Mouse (Mus musculus): ENCODE measurements around the gene Adamts17.
A peak's percentile ranks its signal among the peaks of the same experiment; 100 is the strongest.

Gene Adamts17

DNA sequence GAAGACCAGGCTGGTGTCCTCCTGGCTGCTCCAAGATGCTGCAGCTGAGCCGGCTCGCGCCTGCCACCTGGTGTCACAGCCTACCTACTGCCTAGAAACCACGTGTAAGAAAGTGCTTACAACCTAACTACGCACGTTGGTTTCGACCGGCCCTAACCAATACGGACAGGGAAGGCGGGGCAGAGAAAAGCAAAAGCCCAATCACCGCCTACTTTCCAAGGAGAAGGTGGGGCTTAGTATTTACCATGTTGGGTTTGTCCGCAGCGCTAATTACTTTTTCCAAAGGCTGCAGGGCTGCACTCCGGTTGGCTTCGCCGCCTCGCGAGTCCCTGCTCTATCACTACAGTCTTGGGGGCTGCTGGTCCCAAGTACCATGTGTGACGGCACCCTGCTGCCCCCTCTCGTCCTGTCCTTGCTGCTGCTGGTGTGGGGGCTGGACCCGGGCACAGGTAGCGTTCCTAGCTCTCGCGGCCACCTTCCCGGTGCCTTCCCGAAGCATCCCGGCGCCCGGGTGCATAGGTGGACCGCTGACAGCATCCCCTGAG is at the start of gene Adamts17:
Adamts17 (plus strand) TSS at position 273 of the 545 bp plus-strand sequence.
- peak; percentile 80 for DNase-seq (ENCODE audit: low read depth, low spot score)

DNA sequence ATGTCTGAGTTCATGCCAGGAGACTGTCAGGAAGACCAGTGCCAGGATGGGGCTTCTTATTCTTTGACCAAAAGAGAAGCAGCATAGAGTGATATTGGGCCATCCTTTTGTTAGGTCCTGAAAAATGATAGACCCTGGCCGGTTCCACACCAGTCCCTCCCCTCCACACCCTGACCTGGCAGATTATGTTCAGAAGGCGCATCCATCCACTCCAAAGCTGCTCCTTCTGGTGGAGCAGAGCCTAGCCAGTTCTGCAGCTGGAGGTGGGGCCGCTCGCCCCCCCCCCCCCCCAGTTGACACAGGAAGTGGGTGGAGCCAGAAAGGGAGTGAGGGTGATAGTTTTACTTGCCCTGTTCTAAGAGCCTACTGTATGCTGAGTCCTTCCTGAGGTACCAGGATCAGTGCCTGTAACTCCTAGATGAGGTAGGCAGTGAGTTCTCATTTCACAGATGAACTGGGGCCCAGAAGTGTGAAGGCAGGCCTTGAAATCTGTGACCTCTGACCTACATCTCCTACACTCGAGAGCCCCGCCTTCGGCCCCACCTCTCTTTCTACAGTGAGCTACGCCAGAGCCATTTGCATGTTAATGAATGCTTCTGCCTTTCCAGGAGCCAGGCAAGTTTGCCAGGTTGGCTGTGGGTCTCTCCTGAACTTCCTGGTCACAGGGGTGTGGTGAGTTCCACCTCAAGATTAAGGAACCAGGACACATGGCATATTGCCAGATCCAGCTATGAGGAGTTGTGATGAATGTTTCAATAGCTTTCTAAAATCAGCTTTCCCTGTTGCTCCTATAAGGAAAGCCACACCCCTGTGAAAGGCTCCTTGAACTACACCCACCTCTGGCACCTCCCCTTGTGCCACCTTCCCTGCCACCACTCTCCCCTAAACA is 49.4 kb upstream of the Adamts17 start:
- peak; percentile 56 for DNase-seq (ENCODE audit: low read depth, low spot score)

DNA sequence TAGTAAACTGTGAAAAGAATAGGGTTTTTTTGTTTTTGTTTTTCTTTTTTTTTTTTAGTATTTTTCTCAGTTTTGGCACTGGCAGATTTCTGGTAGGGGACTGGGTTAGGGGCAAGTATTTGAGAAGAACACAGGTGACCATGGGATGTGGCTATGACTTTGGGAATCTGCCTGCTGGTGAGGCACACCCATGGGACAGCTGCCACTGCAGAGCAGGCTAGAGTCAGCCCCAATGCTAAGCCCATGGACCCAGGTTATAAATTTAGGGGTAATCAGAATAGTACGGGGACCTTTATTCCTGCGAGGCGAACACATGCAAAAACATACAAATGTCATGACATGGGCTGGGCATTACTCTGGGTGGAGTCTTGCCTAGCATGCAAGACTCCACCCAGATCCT is 48.5 kb upstream of the Adamts17 start:
- DNase-seq (ENCODE audit: low read depth, low spot score), result no peak

DNA sequence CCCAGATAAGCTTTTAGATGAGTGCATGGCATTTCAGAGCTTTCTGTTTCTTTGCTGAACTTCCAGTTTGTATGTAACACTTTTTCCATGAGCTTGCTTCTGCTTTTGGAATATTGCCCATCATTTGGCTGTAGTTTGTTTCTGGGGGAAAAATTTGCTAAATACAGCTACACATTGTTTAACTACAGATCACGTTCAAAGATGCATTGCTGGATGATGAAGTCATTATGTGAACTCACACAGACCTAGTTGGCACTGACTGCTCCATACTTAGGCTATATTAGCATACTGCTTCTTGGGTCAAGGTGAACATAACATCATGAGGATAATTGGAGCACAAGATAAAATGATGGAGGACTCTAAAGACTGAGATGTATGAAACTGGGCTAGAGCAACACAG is 42.6 kb upstream of the Adamts17 start:
- no peak for DNase-seq (ENCODE audit: low read depth, low spot score)

DNA sequence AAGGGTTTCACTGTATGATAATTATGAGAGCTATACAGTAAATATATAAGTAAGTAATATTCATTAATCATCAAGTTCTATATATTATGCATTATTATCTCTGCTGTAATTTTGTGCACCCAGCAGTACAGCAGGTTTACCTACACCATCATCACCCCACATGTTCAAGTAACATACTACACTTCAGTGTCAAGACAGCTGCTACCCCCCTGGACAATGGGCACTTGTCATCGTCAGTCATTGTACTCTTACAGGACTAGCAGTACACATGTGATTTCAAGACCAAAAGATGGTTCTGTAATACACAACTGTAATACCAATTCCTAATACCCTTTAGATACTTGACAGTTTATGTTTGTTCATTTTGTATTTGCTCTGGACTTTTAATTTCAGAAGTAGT is 42.2 kb upstream of the Adamts17 start:
- DNase-seq (ENCODE audit: low read depth, low spot score), result no peak

DNA sequence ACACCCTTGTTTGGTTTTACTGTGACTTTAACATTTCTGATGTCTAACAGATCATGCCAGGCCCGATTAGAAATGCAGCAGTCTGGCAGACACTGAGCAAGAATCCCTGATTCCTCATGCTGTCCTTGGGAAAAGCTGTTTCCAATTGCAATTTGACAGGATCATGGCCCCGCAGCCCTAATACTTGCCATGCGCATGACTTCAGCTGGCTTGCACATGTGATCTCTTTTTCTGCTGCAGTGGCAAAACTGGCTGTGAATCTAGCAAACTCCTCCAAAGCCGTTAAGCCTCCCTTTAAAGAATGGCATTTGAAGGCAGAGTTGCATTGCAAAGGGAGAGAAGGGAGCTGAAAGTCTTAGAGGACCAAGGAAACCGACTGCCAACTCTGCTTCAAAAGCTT is 40.7 kb upstream of the Adamts17 start:
- DNase-seq (ENCODE audit: low read depth, low spot score), result no peak

DNA sequence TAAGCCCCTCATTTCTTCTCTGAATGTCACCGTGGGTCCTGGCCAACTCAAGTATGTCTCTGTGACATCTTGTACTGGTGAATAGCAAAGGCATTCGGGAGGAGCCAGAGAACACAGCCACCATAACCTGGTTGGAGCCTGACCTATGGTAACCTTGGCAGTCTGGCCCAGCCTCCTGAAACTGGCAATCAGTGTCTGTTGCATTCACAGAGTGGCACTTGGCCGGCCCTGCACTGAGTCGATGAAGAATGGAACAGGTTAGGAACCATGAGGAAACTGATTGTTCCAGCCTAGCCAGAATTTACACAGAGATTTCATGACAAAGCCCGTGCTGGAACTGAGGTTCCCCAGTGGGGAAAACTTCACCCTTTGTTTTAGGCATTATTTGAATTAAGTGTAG is 38.8 kb upstream of the Adamts17 start:
- no peak for DNase-seq (ENCODE audit: low read depth, low spot score)

DNA sequence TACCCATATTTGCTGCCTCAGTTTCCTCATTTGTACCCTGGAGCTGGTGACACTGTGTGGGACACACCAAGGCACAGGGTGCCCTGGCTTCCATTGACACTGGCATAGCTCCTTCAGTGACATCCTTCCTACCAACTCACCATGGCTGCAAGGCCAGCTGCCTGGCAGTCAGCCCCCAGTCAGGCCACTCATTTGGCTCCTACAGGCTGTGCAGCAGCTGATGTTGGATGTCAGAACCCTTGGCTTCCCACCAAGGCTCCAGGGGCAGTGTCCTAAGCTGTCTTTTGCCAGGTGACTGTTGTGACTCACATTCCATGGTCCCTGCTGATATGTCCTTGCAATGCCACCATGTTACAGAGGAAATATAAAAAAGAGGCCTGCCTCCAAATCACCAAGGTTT is 37.8 kb upstream of the Adamts17 start:
- DNase-seq (ENCODE audit: low read depth, low spot score), result no peak

DNA sequence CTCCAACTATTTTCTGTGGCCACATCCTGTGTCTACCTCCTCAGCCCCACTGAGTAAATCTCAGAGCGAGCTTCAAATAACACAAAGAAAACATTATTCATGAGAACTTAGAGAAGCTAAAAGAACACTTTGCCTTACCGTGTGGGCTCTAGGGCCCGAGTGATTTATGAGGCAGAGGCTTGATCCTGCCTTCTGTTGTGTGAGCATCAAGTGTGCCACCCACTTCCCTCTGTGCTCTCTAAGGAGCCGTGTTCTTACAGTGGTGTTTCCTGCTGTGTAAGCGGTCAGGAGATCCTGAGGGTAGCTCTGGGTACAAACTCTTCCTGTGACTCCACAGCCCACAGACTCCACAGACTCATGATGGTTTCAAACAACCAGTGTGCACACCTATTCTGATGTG is 35.7 kb upstream of the Adamts17 start:
- DNase-seq (ENCODE audit: low read depth, low spot score), result no peak

DNA sequence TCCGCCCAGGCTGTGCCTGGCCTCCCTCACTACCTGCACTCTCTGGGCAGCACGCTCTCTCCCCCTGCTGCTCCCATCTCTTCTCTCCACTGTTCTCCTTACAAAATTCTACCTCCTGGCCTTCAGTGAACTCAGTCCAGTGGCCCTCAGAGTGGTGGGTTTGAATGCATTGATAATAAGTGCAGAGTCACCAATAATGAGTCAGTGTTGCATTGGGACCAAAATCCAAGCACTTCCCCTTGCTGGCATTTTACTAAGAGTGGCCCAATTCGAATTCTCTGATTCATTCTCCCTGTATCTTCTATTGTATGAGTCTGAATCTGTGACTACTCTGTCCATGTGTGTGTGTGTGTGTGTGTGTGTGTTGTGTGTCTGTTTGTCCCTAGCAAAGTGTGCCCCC is 32.7 kb upstream of the Adamts17 start:
- no peak for DNase-seq (ENCODE audit: low read depth, low spot score)

DNA sequence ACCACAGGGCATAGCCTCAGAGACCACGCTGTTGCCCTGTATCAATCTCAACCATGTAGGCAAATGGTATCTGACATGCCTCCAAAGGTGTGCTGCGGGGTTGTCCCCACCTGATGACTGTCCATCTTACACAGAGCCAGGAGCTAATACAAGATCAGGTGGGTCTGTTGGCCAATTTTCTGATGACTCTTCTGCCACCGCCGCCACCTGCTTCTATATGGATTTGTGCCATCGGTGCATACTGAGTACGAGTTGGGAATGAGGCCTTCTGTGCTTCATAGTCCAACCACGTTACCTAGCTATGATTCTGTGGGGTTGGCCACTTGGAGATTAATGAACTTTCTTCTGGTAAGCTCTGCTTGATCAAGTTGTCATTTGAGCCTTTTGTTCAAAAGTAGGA is 29.1 kb upstream of the Adamts17 start:
- no peak for DNase-seq (ENCODE audit: low read depth, low spot score)

DNA sequence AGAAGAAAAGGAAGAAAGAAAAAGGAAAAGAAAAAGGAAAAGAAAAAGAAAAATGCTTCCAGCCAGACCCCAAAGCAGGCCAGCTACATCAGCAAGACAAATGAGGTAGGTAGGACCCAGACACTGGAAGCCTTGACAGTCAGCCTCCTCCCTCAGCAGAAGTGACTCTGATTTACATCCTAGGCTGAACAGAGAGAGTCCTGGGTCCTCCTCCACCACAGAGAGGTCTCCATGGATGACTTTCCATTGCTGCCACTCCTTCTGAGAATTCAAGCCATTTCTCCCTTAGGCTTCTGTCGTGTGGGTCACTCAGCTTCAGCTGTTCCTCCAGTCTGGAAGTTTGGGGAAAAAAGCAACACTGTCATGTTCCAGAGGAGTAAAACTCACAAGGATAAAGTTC is 28.2 kb upstream of the Adamts17 start:
- no peak for DNase-seq (ENCODE audit: low read depth, low spot score)

DNA sequence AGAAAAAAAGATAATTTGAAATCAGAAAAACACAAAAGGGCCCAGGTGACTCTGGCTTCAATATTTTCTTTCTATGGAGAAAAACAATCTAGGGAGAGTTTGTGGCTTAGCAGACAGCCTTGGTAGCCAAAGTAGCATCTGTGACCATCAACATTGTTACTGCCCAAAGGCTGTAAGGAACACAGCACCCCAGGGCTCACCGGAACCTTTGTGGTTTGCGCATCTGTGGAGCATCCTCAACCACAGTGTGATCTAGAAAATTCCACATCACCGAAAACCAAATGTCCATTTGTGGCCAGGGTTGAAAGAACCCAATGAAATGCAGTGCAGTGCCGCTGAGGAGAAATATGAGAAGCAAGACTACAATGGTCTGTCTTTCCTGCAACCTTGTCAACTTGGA is 27.2 kb upstream of the Adamts17 start:
- DNase-seq (ENCODE audit: low read depth, low spot score), result no peak

DNA sequence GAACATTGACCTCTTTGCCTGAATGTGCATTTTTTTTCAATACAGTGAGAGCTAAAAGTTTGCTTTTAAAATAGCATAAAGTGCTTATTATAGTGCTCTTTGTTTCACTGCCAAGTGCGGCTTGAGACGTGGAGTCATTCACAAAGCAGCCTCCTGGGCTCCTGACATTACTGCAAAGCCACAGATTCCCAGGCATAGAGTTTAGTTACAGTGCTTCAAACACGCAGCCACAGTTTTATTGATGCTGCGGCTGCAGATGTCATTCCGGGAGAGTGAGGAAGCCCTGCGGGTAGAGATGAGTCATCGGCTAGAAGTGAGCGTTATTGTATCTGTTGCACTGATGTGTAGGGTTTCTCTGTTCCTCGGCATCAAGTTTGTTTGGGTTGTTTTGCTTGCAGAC is 26.8 kb upstream of the Adamts17 start:
- no peak for DNase-seq (ENCODE audit: low read depth, low spot score)

DNA sequence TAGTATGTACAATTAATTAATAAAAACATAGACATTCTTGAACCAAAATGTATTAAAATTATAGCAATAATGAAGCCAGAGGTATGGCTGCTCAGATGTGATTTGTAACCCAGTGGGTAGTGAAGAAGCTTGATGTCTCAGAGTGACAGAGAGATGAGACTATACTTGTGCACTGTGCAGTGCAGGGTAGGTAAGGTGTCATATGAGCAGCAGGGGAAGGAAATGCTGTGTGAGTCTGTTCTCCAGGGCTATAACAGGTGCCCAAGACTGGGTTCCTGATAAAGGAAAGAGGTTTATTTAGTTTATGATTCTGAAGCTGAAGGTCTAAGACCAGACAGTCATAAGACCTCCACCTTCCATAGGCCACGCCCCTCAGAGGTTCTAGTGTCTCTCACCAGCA is 26.4 kb upstream of the Adamts17 start:
- DNase-seq (ENCODE audit: low read depth, low spot score), result no peak

DNA sequence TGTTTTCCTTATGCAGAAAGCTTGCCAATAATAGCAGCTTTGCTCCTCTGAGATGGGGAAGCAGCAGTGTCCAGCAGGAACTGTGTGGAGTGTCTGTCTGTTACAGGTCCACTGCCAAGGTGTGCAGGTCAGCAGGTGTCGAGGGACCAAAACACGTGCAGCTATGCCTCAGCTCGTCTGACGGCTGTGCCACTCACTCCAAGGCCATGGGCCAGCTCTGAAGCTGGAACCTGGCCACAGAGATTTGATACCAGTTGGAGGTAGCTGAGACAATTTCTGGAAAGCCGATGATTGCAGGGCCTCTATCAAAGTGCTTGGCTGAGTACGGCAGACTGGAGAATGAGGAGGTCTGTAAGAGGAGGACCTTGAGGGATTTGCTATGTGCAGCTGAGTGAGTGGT is 24.0 kb upstream of the Adamts17 start:
- DNase-seq (ENCODE audit: low read depth, low spot score), result no peak

DNA sequence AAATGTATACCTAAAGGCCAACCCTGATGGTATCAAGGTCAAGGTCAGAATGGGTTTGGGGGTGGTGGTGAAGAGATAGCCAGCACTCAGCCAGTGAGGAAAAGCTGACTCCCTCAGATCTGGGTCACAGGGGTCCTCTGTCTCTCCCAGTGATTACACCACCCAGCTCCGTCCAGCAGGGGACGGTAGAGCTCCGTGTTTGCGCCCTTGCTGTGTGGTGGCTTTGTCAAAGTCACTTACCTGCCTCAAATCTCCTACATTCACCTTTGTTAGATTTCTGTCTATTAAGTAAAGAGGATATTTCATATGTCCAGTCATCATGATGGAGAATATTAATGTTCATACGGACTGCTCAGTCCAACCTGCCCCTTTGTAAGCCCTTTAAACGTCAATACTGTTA is 19.5 kb upstream of the Adamts17 start:
- no peak for DNase-seq (ENCODE audit: low read depth, low spot score)

DNA sequence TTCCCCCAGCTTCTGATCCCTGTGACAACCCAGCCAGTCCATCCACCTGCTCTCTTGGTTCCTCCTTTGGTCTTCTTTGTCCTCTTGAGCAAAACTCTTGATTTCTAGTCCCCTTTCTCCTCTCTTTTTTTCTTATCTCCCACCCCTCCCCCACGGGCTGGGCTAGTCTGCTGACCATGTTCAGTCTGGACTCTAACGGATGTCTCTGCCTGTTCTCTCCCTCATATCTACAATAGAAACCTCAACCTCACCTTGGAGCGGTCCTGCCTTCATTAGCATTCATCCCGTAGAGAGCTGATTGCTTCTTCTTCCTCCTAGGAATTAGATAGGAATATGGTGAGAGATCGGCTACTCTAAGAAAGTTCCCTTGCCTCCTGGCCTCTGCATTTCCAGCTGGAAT is 8.7 kb upstream of the Adamts17 start:
- no peak for DNase-seq (ENCODE audit: low read depth, low spot score)

DNA sequence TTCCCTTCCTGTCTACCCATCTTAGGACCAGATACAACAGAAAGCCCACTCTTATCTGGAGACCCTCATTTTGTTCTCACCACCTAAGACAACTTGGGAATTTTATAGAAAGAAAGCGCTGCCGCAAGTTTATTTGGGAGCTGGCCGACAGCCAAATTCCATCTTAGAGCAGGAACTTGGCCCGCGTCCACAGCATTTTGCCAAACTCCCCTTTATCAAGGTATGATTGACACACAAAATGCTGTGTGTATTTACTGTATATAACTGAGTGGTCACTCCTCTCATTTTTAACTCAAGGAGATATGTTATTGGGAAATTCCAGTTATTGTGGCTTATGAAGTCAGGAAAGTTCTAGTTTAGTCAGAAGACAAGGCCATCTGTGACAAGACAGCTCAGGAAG is 8.2 kb upstream of the Adamts17 start:
- no peak for DNase-seq (ENCODE audit: low read depth, low spot score)

DNA sequence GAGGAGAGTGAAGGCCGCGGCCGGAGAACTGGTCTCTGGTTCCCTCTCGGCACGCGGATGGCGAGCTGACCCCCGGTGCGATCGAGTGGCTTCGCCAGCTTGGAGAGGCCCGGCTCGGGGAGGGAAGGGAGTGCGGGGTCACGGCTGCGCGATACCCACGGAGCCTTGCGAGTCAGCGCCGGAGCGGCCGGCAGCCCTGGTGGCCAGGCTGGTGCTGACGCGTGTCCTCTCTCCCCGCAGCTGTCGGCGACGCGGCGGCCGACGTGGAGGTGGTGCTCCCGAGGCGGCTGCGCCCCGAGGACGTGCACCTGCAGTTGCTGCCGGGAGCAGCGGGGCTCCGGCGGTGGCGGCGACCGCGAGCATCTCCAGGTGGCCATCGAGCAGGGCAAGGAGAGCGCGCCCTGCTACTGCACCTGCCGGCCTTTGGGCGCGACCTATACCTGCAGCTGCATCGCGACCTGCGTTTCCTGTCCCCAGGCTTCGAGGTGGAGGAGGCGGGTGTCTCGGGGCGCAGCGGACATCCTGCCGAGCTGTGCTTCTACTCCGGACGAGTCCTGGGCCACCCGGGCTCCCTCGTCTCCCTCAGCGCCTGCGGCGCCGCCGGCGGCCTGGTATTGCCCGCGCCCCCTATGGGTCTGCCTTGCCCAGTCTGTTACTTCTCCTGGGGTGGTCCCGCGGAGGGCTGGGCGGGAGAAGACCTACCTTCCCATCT is 629 bp downstream of the Adamts17 start:
- peak; percentile 18 for DNase-seq (ENCODE audit: low read depth, low spot score)

DNA sequence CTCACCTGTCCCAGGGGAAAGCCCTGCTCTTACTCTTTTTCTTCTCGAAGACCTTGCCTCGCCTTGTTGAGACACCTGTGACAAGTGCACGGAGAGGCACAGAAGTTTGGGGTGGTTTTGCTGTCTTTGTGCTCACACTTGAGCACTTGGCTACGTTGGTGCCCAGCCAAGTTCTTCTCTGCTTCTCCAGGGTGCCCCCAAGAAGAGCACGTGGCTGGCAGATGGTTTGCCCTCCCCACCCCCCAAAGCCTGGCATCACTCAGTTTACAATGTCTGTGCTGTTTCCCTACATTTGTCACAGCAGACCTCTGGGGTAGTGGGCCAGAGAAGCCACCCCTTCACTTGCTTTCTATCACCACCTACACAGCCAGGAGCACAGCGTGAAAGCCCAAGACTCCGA is 1.6 kb downstream of the Adamts17 start:
- DNase-seq (ENCODE audit: low read depth, low spot score), result no peak

DNA sequence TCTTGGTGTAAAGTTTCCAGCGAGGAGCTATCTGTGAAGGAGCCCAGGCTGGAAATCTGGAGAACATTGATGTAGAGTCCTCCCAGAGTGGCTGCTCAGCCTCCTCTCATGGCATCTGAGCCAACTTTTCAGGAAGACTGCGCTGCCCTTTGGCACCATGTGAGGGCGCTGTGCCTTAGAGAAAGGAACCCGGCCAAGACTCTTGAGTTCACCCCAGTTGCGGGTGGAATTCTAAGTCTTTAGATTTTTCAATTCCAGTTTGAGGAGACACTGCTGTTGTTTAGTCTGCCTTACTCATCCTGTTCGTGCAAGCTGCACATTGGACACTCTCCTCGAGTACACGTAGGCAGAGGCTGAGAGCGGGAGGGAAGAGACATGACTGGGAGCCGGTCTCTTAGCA is 2.5 kb downstream of the Adamts17 start:
- peak; percentile 28 for DNase-seq (ENCODE audit: low read depth, low spot score)

DNA sequence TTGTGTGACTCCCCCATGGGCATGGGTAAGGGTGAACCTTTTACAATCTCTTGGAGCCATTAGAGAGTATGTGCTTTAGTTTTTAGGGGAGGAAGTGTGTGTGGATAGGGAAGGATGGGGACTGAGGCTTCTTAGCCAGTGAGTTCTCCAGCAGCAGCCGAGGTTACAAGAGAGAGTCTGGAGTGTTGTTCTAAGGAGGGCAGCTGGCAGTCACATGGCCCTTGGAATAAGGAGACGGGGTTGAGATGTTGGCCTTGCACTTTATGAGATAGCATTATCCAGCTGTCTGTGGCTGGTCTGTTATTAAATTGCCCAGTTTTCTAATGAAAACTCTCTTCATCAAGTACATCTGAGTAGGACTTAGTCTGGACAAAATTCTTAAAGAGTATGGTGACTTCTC is 4.3 kb downstream of the Adamts17 start:
- DNase-seq (ENCODE audit: low read depth, low spot score), result no peak

Measured in WW6 (cell line).